Mouse (Mus musculus) liver (tissue): Measurements from ENCODE around the gene Shisa5.

Experiments
- DNase-seq: peaks from one replicate; pipeline ENCODE4 v3.0.0-alpha.2; 2020; ENCODE audit warnings: mixed read lengths

Shisa5 gene

GRCm38 (mm10) chr9:109038086-109038895 is at the start of gene Shisa5:
Gene Shisa5 (plus strand): TSS chr9:109038565.
- DNase-seq: peak; percentile 71

GRCm38 (mm10) chr9:108989802-108990461 is 48.4 kb upstream of the Shisa5 start:
- DNase-seq: no peak

GRCm38 (mm10) chr9:108990462-108990820 is 47.9 kb upstream of the Shisa5 start:
- no peak for DNase-seq

- DNase-seq: peak; percentile 97
These were observed 46.8 kb upstream of the Shisa5 start, which contains the start of gene Pfkfb4 for GRCm38 (mm10) chr9:108991428-108992084. Gene Pfkfb4 (plus strand): TSS chr9:108991778.

- no peak for DNase-seq
These were observed 46.3 kb upstream of the Shisa5 start for GRCm38 (mm10) chr9:108992085-108992469.

GRCm38 (mm10) chr9:108992620-108993361 is 45.6 kb upstream of the Shisa5 start:
- DNase-seq: no peak

- DNase-seq: no peak
These were observed 42.0 kb upstream of the Shisa5 start for GRCm38 (mm10) chr9:108996411-108996810.

GRCm38 (mm10) chr9:108998287-108999166 is 39.8 kb upstream of the Shisa5 start:
- DNase-seq: no peak

GRCm38 (mm10) chr9:108999167-108999526 is 39.2 kb upstream of the Shisa5 start:
- DNase-seq: no peak

- peak; percentile 66 for DNase-seq
These were observed 37.6 kb upstream of the Shisa5 start for GRCm38 (mm10) chr9:109000726-109001125.

GRCm38 (mm10) chr9:109003201-109003600 is 35.2 kb upstream of the Shisa5 start:
- peak; percentile 63 for DNase-seq

GRCm38 (mm10) chr9:109007025-109007780 is 31.2 kb upstream of the Shisa5 start:
- DNase-seq: no peak

GRCm38 (mm10) chr9:109008081-109008480 is 30.3 kb upstream of the Shisa5 start:
- DNase-seq: no peak

GRCm38 (mm10) chr9:109008994-109009635 is 29.2 kb upstream of the Shisa5 start:
- DNase-seq: no peak

- peak; percentile 72 for DNase-seq
These were observed 28.6 kb upstream of the Shisa5 start for GRCm38 (mm10) chr9:109009636-109010315.

- no peak for DNase-seq
These were observed 28.1 kb upstream of the Shisa5 start for GRCm38 (mm10) chr9:109010316-109010690.

GRCm38 (mm10) chr9:109015397-109015796 is 23.0 kb upstream of the Shisa5 start:
- DNase-seq: peak; percentile 65

- peak; percentile 66 for DNase-seq
These were observed 21.3 kb upstream of the Shisa5 start for GRCm38 (mm10) chr9:109016973-109017604.

- DNase-seq: no peak
These were observed 16.9 kb upstream of the Shisa5 start for GRCm38 (mm10) chr9:109021428-109021827.
